Mouse (Mus musculus) urinary bladder, adult 2 months (tissue): ENCODE data around the gene Nop2. TPM values are rescaled to one million over a fixed set of nuclear protein-coding genes. Genes with fewer than 3 reads are reported as not detected.

Experiments used
- DNase-seq: peaks from one replicate; pipeline ENCODE4 v3.0.0; 2022; ENCODE audit warnings: low spot score
- polyA plus RNA-seq: library from polyadenylated mRNA; depleted of rRNA; stranded (reverse); fragments of >200 nt; gene quantifications from 2 replicates; pipeline ENCODE4 v1.2.3, GENCODE M21; 2012

Gene Nop2
- polyA plus RNA-seq, 1 experiment, result 23.1 TPM

GRCm38 (mm10) chr6:125109371-125109770 is 22.3 kb upstream of the Nop2 start:
- no peak for DNase-seq

- no peak for DNase-seq
Measured at GRCm38 (mm10) chr6:125110927-125111326, 20.8 kb upstream of the Nop2 start.

GRCm38 (mm10) chr6:125112553-125112952 is 19.2 kb upstream of the Nop2 start:
- DNase-seq, result no peak

- no peak for DNase-seq
Measured at GRCm38 (mm10) chr6:125119387-125119786, 12.3 kb upstream of the Nop2 start.

GRCm38 (mm10) chr6:125128724-125129123 is 3.0 kb upstream of the Nop2 start:
- no peak for DNase-seq

- no peak for DNase-seq
Measured at GRCm38 (mm10) chr6:125129710-125130402, 1.9 kb upstream of the Nop2 start.

GRCm38 (mm10) chr6:125132470-125132869 is 761 bp downstream of the Nop2 start:
- no peak for DNase-seq

GRCm38 (mm10) chr6:125137002-125137671 is 5.4 kb downstream of the Nop2 start:
- no peak for DNase-seq

GRCm38 (mm10) chr6:125139747-125140146 is 8.0 kb downstream of the Nop2 start:
- DNase-seq, result no peak

GRCm38 (mm10) chr6:125142436-125142835 is 10.7 kb downstream of the Nop2 start:
- DNase-seq, result no peak

- DNase-seq, result no peak
Measured at GRCm38 (mm10) chr6:125143128-125143527, 11.4 kb downstream of the Nop2 start.

- no peak for DNase-seq
Measured at GRCm38 (mm10) chr6:125143904-125144303, 12.2 kb downstream of the Nop2 start.

- no peak for DNase-seq
Measured at GRCm38 (mm10) chr6:125145001-125145400, 13.3 kb downstream of the Nop2 start, which contains the start of gene Iffo1. Gene Iffo1 (plus strand): TSS chr6:125145241.

- DNase-seq, result no peak
Measured at GRCm38 (mm10) chr6:125145479-125145951, 13.8 kb downstream of the Nop2 start.

GRCm38 (mm10) chr6:125146148-125146547 is 14.4 kb downstream of the Nop2 start:
- DNase-seq, result no peak

- DNase-seq, result no peak
Measured at GRCm38 (mm10) chr6:125146797-125147196, 15.1 kb downstream of the Nop2 start.

- DNase-seq, result no peak
Measured at GRCm38 (mm10) chr6:125147329-125147728, 15.6 kb downstream of the Nop2 start.

- DNase-seq, result no peak
Measured at GRCm38 (mm10) chr6:125148251-125148925, 16.7 kb downstream of the Nop2 start.

- no peak for DNase-seq
Measured at GRCm38 (mm10) chr6:125148926-125149568, 17.3 kb downstream of the Nop2 start.

- no peak for DNase-seq
Measured at GRCm38 (mm10) chr6:125149569-125149950, 17.9 kb downstream of the Nop2 start.

- no peak for DNase-seq
Measured at GRCm38 (mm10) chr6:125152212-125153017, 20.7 kb downstream of the Nop2 start.
